Mouse (Mus musculus): ENCODE measurements around the gene Azgp1.

GRCm38 (mm10) chr5:137943133-137943532 lies 38.2 kb upstream of the Azgp1 start:
- TF ChIP-seq CTCF (IDR thresholded peaks at IDR 0.05; ENCODE audit: control insufficient read depth, insufficient read depth, insufficient replicate concordance, low read depth, low read length) (no peak), POLR2A (IDR thresholded peaks at IDR 0.05; ENCODE audit: control insufficient read depth, low read depth, low read length) (no peak)

All from testis, adult 2 months (tissue).